Comparison of ENCODE assay signal across 30 mouse cellular contexts in the genomic region with DNA sequence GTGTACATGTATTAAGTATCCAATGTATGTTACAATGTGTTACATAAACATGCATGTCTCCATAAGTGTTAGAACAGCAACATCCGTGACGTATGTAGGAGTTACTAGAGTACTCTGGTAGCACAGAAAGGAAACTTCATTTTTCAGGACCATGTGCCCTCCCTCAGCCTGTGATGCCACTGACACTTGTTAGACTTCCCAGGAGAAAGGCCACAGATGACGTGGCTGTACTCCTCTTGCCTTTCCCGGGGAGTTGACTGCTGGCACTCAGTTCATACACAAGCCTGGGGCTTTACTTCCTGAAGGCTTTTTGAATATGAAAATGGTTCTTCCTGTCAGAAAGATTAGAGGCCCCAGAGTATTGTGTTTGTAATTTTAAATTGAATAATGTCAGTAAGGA. TPM values are rescaled to one million over a fixed set of nuclear protein-coding genes. Genes with fewer than 3 reads are reported as not detected.
DNase-seq lines count a peak whose midpoint lies in the region; ATAC-seq and TF ChIP-seq lines count a peak whose summit lies in the region.
"Had no signal": no experiment of that assay in that cellular context is flagged by ENCODE, and none has a peak within 500 bp of the region (broad histone marks: within the 10 kb centered on the region; RNA-seq: fewer than 3 reads in every experiment).

No protein-coding gene starts in this region.

- H3K27me3 ChIP-seq in intestine, embryonic 16.5 days (replicated peaks; ENCODE audit: control insufficient read depth, insufficient read depth, low read length) = no peaks in the 10 kb centered on the region
- H3K27me3 ChIP-seq: forebrain, embryonic 12.5 days; heart, embryonic 13.5 days; hindbrain, embryonic 15.5 days; limb, embryonic 13.5 days; liver, embryonic 13.5 days; midbrain, embryonic 15.5 days; neural tube, embryonic 15.5 days had no signal

- H3K4me2 ChIP-seq in intestine, embryonic 16.5 days (ENCODE audit: low read depth, low read length) = no peak overlapping the region
- H3K4me2 ChIP-seq: forebrain, embryonic 12.5 days; heart, embryonic 13.5 days; hindbrain, embryonic 15.5 days; limb, embryonic 13.5 days; liver, embryonic 13.5 days; midbrain, embryonic 15.5 days; neural tube, embryonic 15.5 days had no signal

- ATAC-seq in intestine, embryonic 16.5 days = peak; percentile 36; the same call in 1 of the 2 replicates
- ATAC-seq: activated CD4-positive, CD25-positive, alpha-beta regulatory T cell, adult 4 months; forebrain, postnatal 0 days; inflammation-experienced regulatory T-cells, adult 6 months; midbrain, embryonic 15.5 days had no signal

- H3K4me3 ChIP-seq in lung, adult 2 months (replicated peaks; ENCODE audit: extremely low read depth, low read depth, low read length) = no peak overlapping the region
- H3K4me3 ChIP-seq in intestine, embryonic 16.5 days (ENCODE audit: low read length) = no peak overlapping the region
- H3K4me3 ChIP-seq: forebrain, embryonic 12.5 days; heart, adult 2 months; heart, embryonic 13.5 days; hindbrain, embryonic 10.5 days; hindbrain, embryonic 15.5 days; left cerebral cortex, adult 2 months; limb, embryonic 13.5 days; liver, embryonic 13.5 days; midbrain, embryonic 10.5 days; midbrain, embryonic 15.5 days; neural tube, embryonic 15.5 days had no signal

- H3K4me1 ChIP-seq in lung, adult 2 months (ENCODE audit: control insufficient read depth, insufficient read depth, low read length) = peaks cover 11% of the 10 kb centered on the region
- H3K4me1 ChIP-seq in intestine, embryonic 16.5 days (ENCODE audit: control insufficient read depth, insufficient read depth, low read length) = 0 out of 2 replicates have a peak, but pooled peaks cover 3% of the 10 kb centered on the region
- H3K4me1 ChIP-seq: forebrain, embryonic 12.5 days; hindbrain, embryonic 10.5 days; hindbrain, embryonic 15.5 days; limb, embryonic 13.5 days; liver, embryonic 13.5 days; midbrain, embryonic 10.5 days; midbrain, embryonic 15.5 days had no signal

- no peak for TF ChIP-seq CTCF in lung, adult 2 months (IDR thresholded peaks at IDR 0.05; ENCODE audit: insufficient read depth, low read length)

- DNase-seq in adrenal gland, postnatal 36 days = peak; percentile 18 to 22
- DNase-seq in adrenal gland, postnatal 4 days (ENCODE audit: low spot score in 2 of 2) = no peak
- DNase-seq in lung, postnatal 10 days = peak; percentile 28
- DNase-seq in lung, adult 2 months = no peak
- DNase-seq in kidney, postnatal 14 days = no peak
- DNase-seq in B cell, adult 2 months = no peak
- DNase-seq: cerebellum, adult 11-12 months; cerebellum, postnatal 10 days; forebrain, postnatal 0 days; heart, adult 2 months; heart, postnatal 14 days; kidney, adult 8-10 months; liver, embryonic 13.5 days; retina, postnatal 1 day; right cerebral cortex, postnatal 14 days; thymus, postnatal 4 days had no signal

- 44% methylated on average over 4 of the region's 4 CpGs for WGBS in lung, adult 2 months
- 74% methylated on average over 4 of the region's 4 CpGs for WGBS in intestine, embryonic 16.5 days

- H3K36me3 ChIP-seq in intestine, embryonic 16.5 days (ENCODE audit: control insufficient read depth, insufficient read depth, low read length) = peaks cover 7% of the 10 kb centered on the region

- H3K9me3 ChIP-seq in intestine, embryonic 16.5 days (ENCODE audit: control insufficient read depth, low read length) = no peaks in the 10 kb centered on the region
- H3K9me3 ChIP-seq: forebrain, embryonic 12.5 days; heart, embryonic 13.5 days; hindbrain, embryonic 10.5 days; hindbrain, embryonic 15.5 days; limb, embryonic 13.5 days; liver, embryonic 13.5 days; midbrain, embryonic 10.5 days; midbrain, embryonic 15.5 days; neural tube, embryonic 15.5 days had no signal

- H3K9ac ChIP-seq in intestine, embryonic 16.5 days (ENCODE audit: low read depth, low read length) = no peak overlapping the region
- H3K9ac ChIP-seq: forebrain, embryonic 12.5 days; forebrain, postnatal 0 days; heart, embryonic 13.5 days; hindbrain, embryonic 15.5 days; limb, embryonic 13.5 days; liver, embryonic 13.5 days; midbrain, embryonic 15.5 days; neural tube, embryonic 15.5 days had no signal

- H3K27ac ChIP-seq in intestine, embryonic 16.5 days (ENCODE audit: low read length) = no peak overlapping the region
- H3K27ac ChIP-seq: forebrain, embryonic 12.5 days; heart, adult 2 months; heart, embryonic 13.5 days; hindbrain, embryonic 10.5 days; hindbrain, embryonic 15.5 days; kidney, postnatal 0 days; left cerebral cortex, adult 2 months; limb, embryonic 13.5 days; liver, embryonic 13.5 days; macrophage; midbrain, embryonic 10.5 days; midbrain, embryonic 15.5 days; neural tube, embryonic 15.5 days had no signal

- no peak for TF ChIP-seq POLR2A in lung, adult 2 months (IDR thresholded peaks at IDR 0.05; ENCODE audit: borderline replicate concordance, extremely low read depth, low read depth, low read length)

RNA-seq across cellular contexts. Expression of a gene that starts 10.4 kb away (rescaled TPM):
- total RNA-seq in adrenal gland, postnatal 36 days (2021) = 10 to 100 TPM; 37.1 to 37.6 TPM
- 10 to 100 TPM; 38.9 to 39.1 TPM for total RNA-seq in adrenal gland, postnatal 4 days (2021)
- polyA plus RNA-seq in lung, adult 2 months (2012; rRNA removed) = 14.7 and 21.4 TPM in 2 replicates
- polyA plus RNA-seq in intestine, embryonic 16.5 days (2015; fragmentation: Nextera tagmentation; extraction: Ambion mirVana) = 8.5 and 18.2 TPM in 2 replicates

RNA-seq across cellular contexts. Expression of a gene that starts 39.5 kb away (rescaled TPM):
- total RNA-seq in adrenal gland, postnatal 36 days (2021) = 100 to 1,000 TPM; 121 to 126 TPM
- total RNA-seq in adrenal gland, postnatal 4 days (2021) = 100 to 1,000 TPM in 1 of 2 experiments, 10 to 100 TPM in 1; 92.9 to 102 TPM
- 32.8 and 53.9 TPM in 2 replicates for polyA plus RNA-seq in lung, adult 2 months (2012; rRNA removed)
- 78.8 and 83.3 TPM in 2 replicates for polyA plus RNA-seq in intestine, embryonic 16.5 days (2015; fragmentation: Nextera tagmentation; extraction: Ambion mirVana)

Comparison
In these comparisons a context has a peak if more than half of its experiments do, and no peak if none do; other contexts are left out.
1. DNase-seq: peak in adrenal gland, postnatal 36 days (2 of 2) and lung, postnatal 10 days (single experiment); none in adrenal gland, postnatal 4 days (0 of 2), lung, adult 2 months (single experiment), kidney, postnatal 14 days (single experiment) and B cell, adult 2 months (0 of 2).